Mouse (Mus musculus) sigmoid colon, adult 10 weeks (tissue): ENCODE measurements around the gene Gfy. TPM values are rescaled to one million over a fixed set of nuclear protein-coding genes. Genes with fewer than 3 reads are reported as not detected.

Experiments
- polyA plus RNA-seq: library from polyadenylated mRNA; stranded (reverse); fragments of 350-450 nt; fragmentation: Illumina TruSeq; extraction: RNeasy Lipid Tissue Mini Kit (QIAGEN cat#74804); gene quantifications from one replicate; pipeline ENCODE4 v1.2.3, GENCODE M21; 2014; ENCODE audit warnings: low read depth, low replicate concordance

Gene Gfy
- polyA plus RNA-seq = not detected

DNA sequence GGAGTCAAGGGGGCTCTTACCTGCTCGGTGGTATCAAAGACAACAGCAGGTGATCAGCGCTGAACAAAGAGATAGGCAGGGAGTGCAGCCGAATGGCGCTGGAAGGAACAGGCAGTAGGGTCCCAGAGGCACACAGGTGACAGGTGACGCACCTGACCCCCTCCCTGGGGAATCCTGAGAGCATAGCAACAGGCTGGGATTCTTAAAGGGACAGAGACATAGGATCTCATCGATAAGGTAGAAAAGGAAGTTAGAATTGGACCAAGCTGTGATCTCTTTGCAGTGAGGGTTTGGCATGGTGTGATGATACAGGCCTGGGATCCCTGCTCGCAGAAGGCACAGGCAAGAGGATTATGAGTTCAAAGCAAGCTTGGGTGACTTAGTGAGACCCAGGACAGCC lies at the start of gene Gfy:
Gene Gfy (minus strand): TSS at position 101 of the 400 bp plus-strand sequence.

DNA sequence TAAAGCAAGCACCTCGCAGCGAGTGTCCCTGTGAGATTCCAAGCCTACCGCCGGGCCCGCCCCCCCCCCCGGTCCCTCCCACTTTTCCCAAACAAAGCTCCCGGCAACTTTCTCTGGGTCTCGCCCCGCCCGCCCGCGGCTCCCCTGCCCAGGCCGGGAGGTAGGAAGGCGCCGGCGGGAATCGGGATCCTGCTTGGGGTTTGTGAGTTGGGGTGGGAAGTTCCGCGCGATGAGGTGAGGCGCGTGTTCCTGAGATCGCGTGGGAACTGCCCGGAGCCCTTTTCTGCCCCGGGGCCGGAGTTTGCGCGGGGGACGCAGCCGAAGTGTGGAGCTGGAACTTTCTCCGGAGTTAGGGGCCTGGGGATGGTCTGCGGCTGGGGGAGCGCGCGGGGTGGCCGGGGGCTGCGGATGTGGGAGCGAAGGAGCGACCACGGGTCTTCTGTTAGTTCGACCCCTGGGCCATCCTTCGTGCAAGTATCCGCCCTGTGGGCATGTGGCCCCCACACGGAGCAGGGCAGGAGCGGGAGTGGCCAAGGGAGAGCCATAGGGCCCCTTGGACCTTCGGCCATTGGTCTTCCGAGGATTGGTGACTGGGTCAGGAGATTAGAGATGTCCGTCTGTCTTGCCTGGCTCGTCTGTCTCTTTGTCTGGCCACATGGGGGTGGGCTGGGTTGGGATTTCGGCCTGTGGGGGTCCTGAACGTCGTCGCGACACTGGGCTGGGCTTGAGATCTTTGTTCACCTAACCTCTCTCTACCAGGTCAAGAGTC lies 36.5 kb upstream of the Gfy start, which contains the start of gene Tead2:
Gene Tead2 (plus strand): TSS at position 81 of the 769 bp plus-strand sequence.

DNA sequence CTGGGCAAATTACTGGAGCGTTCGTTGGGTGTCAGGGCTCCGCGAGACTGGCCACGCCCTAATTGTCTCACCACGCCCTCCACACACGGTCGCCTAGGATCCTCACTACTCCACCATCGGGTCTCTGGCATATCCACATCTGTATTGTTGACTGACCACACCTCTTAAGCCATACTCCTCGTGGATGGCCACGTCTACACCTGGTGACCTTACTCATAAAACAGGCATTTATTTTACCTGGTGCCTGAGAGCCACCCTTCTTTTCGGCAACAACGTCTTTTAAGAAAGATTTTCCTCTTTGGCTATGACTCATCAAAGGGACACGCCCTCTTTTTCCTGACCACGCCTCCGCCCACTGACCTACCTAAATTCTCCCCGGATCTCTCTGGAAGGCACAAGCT lies 32.5 kb upstream of the Gfy start, which contains the start of gene Dkkl1:
Gene Dkkl1 (minus strand): TSS at position 297 of the 401 bp plus-strand sequence.

DNA sequence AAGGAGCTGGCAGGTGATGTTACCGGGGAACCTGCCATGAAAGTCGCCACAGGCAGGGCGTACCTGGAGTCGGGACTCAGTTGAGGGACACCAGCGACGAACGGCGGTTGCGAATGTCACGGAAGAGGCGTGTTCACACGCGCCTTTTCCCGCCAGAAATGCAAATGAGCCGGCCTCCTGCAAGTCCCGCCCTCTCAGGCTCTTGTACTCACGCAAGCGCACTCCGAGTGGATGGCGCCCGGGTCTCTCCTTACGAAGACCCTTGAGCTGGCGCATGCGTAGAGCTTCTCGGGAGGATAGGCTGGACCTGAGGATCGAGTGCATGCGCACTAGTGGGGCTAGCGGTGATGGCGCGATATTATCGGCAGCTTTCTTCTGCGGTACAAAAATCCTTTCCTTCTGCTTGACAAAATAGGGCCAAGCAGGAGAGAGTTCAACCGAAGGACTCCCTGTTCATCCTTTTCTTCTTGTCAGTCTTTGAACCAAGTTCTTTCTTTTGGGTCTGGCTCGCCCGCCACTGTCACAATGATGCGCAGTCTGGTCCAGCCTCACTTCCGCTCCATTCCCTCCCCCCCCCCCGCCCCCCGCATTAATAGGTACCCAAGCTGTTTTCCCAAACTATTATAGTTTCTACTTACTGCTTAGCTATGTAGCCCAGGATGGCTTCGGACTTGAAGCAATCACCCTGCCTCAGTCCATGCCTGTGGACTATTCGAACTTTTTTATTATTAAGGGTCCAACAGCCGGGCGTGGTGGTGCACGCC lies 25.2 kb upstream of the Gfy start, which contains the start of gene Ccdc155:
Gene Ccdc155 (minus strand): TSS at position 513 of the 764 bp plus-strand sequence.

DNA sequence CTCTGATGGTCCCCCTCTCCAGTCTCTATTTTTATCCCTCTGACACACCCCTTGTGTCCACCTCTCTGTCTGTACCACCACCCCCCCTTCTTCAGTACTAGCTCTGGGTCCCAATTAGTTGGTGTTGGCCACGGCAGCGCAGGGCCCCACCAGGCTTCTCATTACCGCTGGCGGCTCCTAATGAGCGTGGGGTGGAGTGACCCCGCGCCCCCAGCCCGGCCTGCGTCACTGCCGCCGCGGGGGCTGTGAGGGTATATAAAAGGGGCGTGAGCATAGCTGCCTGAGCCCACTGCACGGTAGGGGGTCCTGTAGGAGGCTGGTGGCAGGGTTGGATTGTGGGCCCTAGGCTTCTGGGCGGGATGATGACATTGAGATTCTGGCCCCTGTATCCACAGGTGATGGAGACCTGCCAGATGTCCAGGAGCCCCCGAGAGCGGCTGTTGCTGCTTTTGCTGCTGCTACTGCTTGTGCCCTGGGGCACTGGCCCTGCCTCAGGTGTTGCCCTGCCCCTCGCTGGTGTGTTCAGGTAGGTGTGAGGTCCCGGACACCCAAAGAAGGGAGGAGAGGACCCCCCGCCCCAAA lies 1.6 kb upstream of the Gfy start, which contains the start of gene Pth2:
Gene Pth2 (plus strand): TSS at position 100 of the 582 bp plus-strand sequence.

DNA sequence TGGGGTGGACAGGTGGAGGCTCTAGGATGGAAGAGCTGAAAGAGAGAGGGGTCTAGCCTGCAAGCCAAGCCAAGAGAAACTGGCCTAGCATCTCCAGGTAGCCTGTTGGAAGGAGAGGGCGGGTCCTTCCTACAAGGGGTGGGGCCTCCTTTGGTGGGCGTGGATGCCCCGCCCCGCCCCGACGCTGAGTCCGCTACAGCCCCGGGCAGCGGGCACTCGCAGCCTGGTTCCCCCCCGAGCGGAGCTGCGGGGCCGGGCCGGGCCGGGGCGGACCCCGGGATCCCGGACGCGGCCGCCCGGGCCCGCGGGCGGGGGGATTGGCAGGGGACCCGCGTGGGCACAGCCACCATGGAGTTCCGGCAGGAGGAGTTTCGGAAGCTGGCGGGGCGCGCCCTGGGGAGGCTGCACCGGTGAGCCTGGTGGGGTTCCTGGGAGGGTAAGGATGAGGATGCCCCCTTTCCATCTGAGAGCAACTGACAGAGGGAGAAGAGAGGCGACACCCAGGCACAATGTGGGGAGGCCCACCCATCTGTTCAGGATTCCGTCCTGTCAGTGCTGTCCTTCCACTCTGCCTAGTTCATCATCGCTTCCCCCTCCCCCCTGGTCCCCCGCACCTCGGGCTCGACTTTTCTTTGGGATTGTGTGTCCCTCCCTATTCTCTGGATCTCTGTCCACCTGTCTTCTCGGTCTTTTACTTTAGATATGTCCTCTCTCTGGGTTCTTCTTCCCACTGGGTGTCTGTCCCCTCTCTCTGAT lies 15.5 kb downstream of the Gfy start, which contains the start of gene Slc17a7:
Gene Slc17a7 (plus strand): TSS at position 215 of the 756 bp plus-strand sequence.

DNA sequence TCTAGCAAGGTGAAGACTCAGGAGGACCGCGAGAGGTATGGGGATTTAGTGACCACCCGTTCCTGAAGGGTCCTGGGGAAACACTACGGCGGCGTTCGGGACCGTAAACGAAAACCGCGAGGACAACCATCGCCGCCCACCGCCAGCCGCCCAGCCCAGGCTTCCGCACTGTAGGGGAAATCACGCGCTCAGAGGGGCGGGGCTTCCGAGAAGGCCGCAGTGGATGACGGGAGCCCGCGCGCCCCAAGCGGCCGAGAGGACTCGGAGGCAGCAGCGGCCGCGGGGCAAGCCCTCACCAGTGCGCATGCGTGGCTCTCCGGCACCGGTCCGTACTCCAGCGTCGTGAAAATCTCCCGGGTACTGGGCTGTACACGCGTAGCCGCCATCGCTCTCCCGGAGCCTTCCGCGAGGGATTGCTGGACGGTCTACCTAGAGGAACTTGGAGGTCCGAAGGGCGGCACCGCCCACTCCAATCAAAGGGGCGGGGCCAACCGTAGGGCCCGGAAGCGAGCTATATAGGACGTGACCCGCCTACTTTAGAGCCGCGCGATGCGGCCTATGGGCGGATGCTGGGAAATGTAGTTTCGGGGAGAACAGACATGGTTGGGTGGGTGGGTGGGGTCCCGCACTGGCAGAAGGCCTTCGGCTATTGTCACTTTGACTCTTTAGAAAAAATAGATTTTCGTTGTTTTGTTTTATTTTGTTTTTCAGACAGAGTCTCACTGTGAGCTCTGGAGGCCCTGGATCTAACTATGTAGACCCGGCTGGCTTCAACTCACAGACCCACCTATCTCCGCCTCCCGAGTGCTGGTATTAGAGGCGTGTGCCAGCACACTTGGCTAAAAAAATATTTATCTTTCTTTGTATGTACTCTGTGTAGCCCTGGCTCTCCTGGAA lies 25.0 kb downstream of the Gfy start, which contains the start of the genes Pih1d1 and Aldh16a1:
Gene Pih1d1 (plus strand): TSS at position 208 of the 897 bp plus-strand sequence.
Gene Aldh16a1 (minus strand): TSS at position 489 of the 897 bp plus-strand sequence.

DNA sequence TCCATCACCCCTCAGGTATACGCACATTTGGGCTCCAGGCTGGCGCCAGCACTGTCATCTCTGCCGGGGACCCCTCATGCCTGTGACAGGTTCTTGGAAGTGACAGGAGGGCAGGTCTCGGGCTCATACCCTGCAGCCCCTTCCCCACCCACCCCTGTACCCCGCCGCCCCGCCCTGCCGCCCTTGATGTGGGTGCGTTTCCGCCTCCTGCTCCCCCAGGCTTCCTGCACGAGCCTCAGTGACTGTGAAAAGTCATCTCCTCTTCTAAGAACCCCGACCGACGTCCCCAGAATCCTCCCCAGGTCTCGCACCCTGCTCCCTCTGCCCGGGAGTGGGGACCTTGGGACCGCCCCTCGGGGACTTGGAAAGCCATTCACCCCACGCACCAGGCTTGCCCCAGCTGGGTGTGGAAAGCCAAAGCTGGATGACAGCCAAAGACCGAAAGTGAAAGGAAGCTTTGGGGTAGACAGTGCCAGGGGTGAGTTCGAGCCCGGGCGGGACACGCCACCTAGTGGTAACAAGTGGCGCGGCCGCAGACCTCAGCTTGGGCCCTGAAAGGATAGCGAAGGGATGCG lies 43.3 kb downstream of the Gfy start, which contains the start of the genes Gm45713 and Flt3l:
Gene Gm45713 (minus strand): TSS at position 239 of the 575 bp plus-strand sequence.
Gene Flt3l (minus strand): TSS at position 440 of the 575 bp plus-strand sequence.

DNA sequence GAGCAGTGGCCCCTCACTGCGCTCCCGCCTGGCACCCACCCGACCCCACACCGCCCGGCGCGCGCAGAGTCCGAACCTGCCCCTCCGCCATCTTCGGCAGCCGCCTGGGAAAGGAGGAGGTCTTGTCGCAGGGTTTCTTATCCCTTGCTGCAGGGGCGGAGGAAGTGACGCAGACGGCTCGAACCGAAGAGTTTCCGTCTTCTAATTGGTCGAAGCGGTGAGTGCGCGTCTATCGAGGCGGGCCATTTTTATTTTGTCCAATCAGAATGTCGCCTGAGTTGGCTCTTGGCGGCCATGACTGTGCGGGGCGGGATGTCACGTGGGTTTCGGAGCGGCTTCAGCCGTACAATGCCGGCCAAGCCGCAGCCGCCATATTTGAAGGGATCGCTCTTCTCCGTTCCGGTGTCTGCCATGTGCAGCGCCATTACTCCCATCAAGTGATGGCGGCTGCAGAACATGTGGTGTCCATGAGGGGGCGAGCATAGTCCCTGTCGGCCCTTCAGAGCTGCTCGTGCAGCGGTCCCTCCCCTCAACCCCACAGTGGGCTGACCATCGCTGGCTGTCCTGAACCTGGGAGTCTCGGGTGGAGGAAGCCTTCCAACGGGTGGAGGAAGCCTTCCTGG lies 50.6 kb downstream of the Gfy start, which contains the start of gene Rpl13a:
Gene Rpl13a (minus strand): TSS at position 138 of the 623 bp plus-strand sequence.

Other genes with a start within 250 kb of the Gfy start
- gene Tsks, start 236.4 kb downstream of the Gfy start, polyA plus RNA-seq = not detected
- 0.44 TPM for gene Cpt1c, start 204.7 kb downstream of the Gfy start, polyA plus RNA-seq
- 3.3 TPM for gene Prmt1, start 193.0 kb downstream of the Gfy start, polyA plus RNA-seq
- gene Irf3, start 181.9 kb downstream of the Gfy start, polyA plus RNA-seq = 24.0 TPM
- gene Bcl2l12, start 180.9 kb downstream of the Gfy start, polyA plus RNA-seq = 0.76 TPM
- 6.3 TPM for gene Scaf1, start 163.2 kb downstream of the Gfy start, polyA plus RNA-seq
- 3.2 TPM for gene Rras, start 161.6 kb downstream of the Gfy start, polyA plus RNA-seq
- 0.22 TPM for gene Prr12, start 126.7 kb downstream of the Gfy start, polyA plus RNA-seq
- 6.3 TPM for gene Nosip, start 117.1 kb downstream of the Gfy start, polyA plus RNA-seq
- gene Prrg2, start 116.9 kb downstream of the Gfy start, polyA plus RNA-seq = 10.9 TPM
- not detected for gene Rcn3, start 87.3 kb downstream of the Gfy start, polyA plus RNA-seq
- gene Fcgrt, start 75.7 kb downstream of the Gfy start, polyA plus RNA-seq = 8.9 TPM
- 378 TPM for gene Rps11, start 55.1 kb downstream of the Gfy start, polyA plus RNA-seq
- 519 TPM for gene Rpl13a, start 50.8 kb downstream of the Gfy start, polyA plus RNA-seq
- gene Gm45713, start 43.3 kb downstream of the Gfy start, polyA plus RNA-seq = not detected
- 14.4 TPM for gene Flt3l, start 43.1 kb downstream of the Gfy start, polyA plus RNA-seq
- 1.2 TPM for gene Pih1d1, start 25.3 kb downstream of the Gfy start, polyA plus RNA-seq
- gene Aldh16a1, start 25.0 kb downstream of the Gfy start, polyA plus RNA-seq = 12.3 TPM
- gene Slc17a7, start 15.6 kb downstream of the Gfy start, polyA plus RNA-seq = not detected
- not detected for gene Pth2, start 1.4 kb upstream of the Gfy start, polyA plus RNA-seq
- gene Ccdc155, start 25.3 kb upstream of the Gfy start, polyA plus RNA-seq = not detected
- gene Dkkl1, start 32.6 kb upstream of the Gfy start, polyA plus RNA-seq = not detected
- 1.1 TPM for gene Tead2, start 36.2 kb upstream of the Gfy start, polyA plus RNA-seq
- 3.6 TPM for gene Cd37, start 59.5 kb upstream of the Gfy start, polyA plus RNA-seq
- not detected for gene Slc6a16, start 61.5 kb upstream of the Gfy start, polyA plus RNA-seq
- gene Slc6a21, start 97.9 kb upstream of the Gfy start, polyA plus RNA-seq = not detected
- 8.2 TPM for gene Trpm4, start 154.2 kb upstream of the Gfy start, polyA plus RNA-seq
- gene Hrc, start 155.7 kb upstream of the Gfy start, polyA plus RNA-seq = 0.28 TPM
- 0.41 TPM for gene Ppfia3, start 187.4 kb upstream of the Gfy start, polyA plus RNA-seq
- gene Lin7b, start 191.0 kb upstream of the Gfy start, polyA plus RNA-seq = not detected
- 119 TPM for gene Snrnp70, start 216.2 kb upstream of the Gfy start, polyA plus RNA-seq
- not detected for gene Kcna7, start 226.1 kb upstream of the Gfy start, polyA plus RNA-seq
- gene Ntf5, start 234.1 kb upstream of the Gfy start, polyA plus RNA-seq = not detected
- gene Lhb, start 241.3 kb upstream of the Gfy start, polyA plus RNA-seq = not detected